8 mouse cellular contexts compared by ENCODE assay signal in the genomic region with DNA sequence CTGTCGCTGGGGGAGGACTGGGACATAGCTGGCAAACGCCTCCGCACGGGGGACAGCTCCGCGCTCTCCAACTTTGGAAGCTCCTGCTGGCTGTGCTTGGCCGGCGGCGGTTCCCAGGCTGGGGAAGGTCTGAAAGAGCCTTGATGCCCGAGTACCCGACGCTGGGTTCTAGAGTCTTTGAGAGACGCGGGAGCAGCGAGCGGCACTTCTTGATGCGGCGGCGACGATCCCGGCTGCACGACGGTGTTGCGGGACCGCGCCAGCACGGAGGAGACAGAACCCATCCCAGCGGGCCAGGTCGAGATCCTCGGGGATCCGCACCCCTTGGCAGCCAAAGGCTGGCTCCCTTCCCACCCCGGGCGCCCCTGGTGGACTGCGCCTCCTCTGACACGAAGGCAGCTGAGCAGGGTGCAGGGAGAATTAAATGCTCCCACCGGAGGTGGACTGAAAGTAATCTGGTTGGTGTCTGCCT. TPM values are rescaled to one million over a fixed set of nuclear protein-coding genes. Genes with fewer than 3 reads are reported as not detected.
DNase-seq lines count a peak whose midpoint lies in the region; ATAC-seq and TF ChIP-seq lines count a peak whose summit lies in the region.

No protein-coding gene starts in this region.

- H3K9ac ChIP-seq in forebrain, embryonic 16.5 days (replicated peaks; ENCODE audit: low read depth, low read length), result peak overlapping the region; percentile 42

- no peak for TF ChIP-seq POLR2A in myocyte (IDR thresholded peaks at IDR 0.05; ENCODE audit: insufficient read length, low read depth)

- H3K4me1 ChIP-seq in forebrain, embryonic 16.5 days (replicated peaks; ENCODE audit: control insufficient read depth, insufficient read depth, low read length), result peaks cover 3% of the 10 kb centered on the region; the same call in 1 of the 2 replicates

- no peaks in the 10 kb centered on the region for H3K36me3 ChIP-seq in forebrain, embryonic 16.5 days (ENCODE audit: control insufficient read depth, insufficient read depth)
- no peaks in the 10 kb centered on the region for H3K36me3 ChIP-seq in myocyte (ENCODE audit: control insufficient read depth, insufficient read depth)

- H3K27ac ChIP-seq in forebrain, embryonic 16.5 days (ENCODE audit: low read length), result no peak overlapping the region

- H3ac ChIP-seq in myocyte (ENCODE audit: control insufficient read depth, insufficient read length), result no peak overlapping the region

- H3K27me3 ChIP-seq in forebrain, embryonic 16.5 days (replicated peaks; ENCODE audit: control insufficient read depth, insufficient read depth, low read length), result peaks cover 8% of the 10 kb centered on the region
- no peaks in the 10 kb centered on the region for H3K27me3 ChIP-seq in myocyte (ENCODE audit: control insufficient read depth, insufficient read depth, insufficient read length)

- H3K4me2 ChIP-seq in forebrain, embryonic 16.5 days (ENCODE audit: low read length), result peak overlapping the region; percentile 77
- H3K4me2 ChIP-seq in myocyte (ENCODE audit: low read depth), result peak overlapping the region; percentile 56

- peak overlapping the region; percentile 42 for H3K4me3 ChIP-seq in forebrain, embryonic 16.5 days (replicated peaks; ENCODE audit: low read length)
- H3K4me3 ChIP-seq in myocyte, result peak overlapping the region; percentile 12

- peak; percentile 5 to 7 for DNase-seq in layer of hippocampus, postnatal 25 days (ENCODE audit: extremely low spot score in 1 of 2, low spot score in 1 of 2)
- DNase-seq in layer of hippocampus, adult 8-10 months (ENCODE audit: low spot score in 2 of 2), result no peak
- peak; percentile 13 to 30 for DNase-seq in cerebellum, postnatal 25 days
- peak; percentile 20 for DNase-seq in left cerebral cortex, postnatal 4 days
- no peak for DNase-seq in urinary bladder, postnatal 14 days (ENCODE audit: low spot score)
- DNase-seq in MN1 (ENCODE audit: low spot score), result no peak

- ATAC-seq in forebrain, embryonic 16.5 days, result peak; percentile 59

- H3K79me2 ChIP-seq in myocyte (ENCODE audit: control insufficient read depth, insufficient read depth), result no peaks in the 10 kb centered on the region

- H3K9me3 ChIP-seq in forebrain, embryonic 16.5 days (ENCODE audit: control insufficient read depth, low read length), result no peaks in the 10 kb centered on the region

- under 1% methylated on average over 36 of the region's 36 CpGs for WGBS in forebrain, embryonic 16.5 days

- intact Hi-C loops in left cerebral cortex, postnatal 4 days (cut with DNase I), result no loop called here

TF ChIP-seq in myocyte, 11 proteins besides CTCF, POLR2A, EP300 and RAD21:
- TF ChIP-seq SRF (IDR thresholded peaks at IDR 0.05; ENCODE audit: control insufficient read depth, insufficient read length, low read depth), result no peak
- TF ChIP-seq MAX (IDR thresholded peaks at IDR 0.05; ENCODE audit: low read depth), result no peak
- TF ChIP-seq MYOD1 (IDR thresholded peaks at IDR 0.05; ENCODE audit: control insufficient read depth in 1 of 3, insufficient read length in 2 of 3, low read depth in 2 of 3), result no peak
- no peak for TF ChIP-seq TCF12 (IDR thresholded peaks at IDR 0.05; ENCODE audit: insufficient read depth, poor library complexity, severe bottlenecking)
- TF ChIP-seq TCF3 (IDR thresholded peaks at IDR 0.05; ENCODE audit: insufficient read length, low read depth), result no peak
- no peak for TF ChIP-seq E2F4 (IDR thresholded peaks at IDR 0.05; ENCODE audit: insufficient read depth)
- TF ChIP-seq MYOG (IDR thresholded peaks at IDR 0.05; ENCODE audit: control insufficient read depth in 1 of 3, insufficient read depth in 1 of 3, insufficient read length in 2 of 3, low read depth in 2 of 3), result no peak
- TF ChIP-seq CEBPB (IDR thresholded peaks at IDR 0.05; ENCODE audit: insufficient read depth, poor library complexity, severe bottlenecking), result no peak
- TF ChIP-seq POLR2AphosphoS2 (IDR thresholded peaks at IDR 0.05; ENCODE audit: insufficient read length, low read depth), result no peak
- no peak for TF ChIP-seq REST (IDR thresholded peaks at IDR 0.05; ENCODE audit: insufficient read depth, insufficient read length)
- TF ChIP-seq USF1 (IDR thresholded peaks at IDR 0.05; ENCODE audit: low read depth), result no peak

RNA-seq across cellular contexts. Expression of a gene that starts 52.4 kb away (rescaled TPM):
- total RNA-seq in layer of hippocampus, postnatal 25 days (2021), result 10 to 100 TPM; 18.3 to 18.5 TPM
- total RNA-seq in layer of hippocampus, adult 8-10 months (2022), result 10 to 100 TPM in 3 of 4 experiments, 1 to 10 TPM in 1; 8.4 to 20.5 (median 15.1) TPM
- polyA plus RNA-seq in forebrain, embryonic 16.5 days (2015; fragmentation: Nextera tagmentation; extraction: Ambion mirVana), result 82.1 and 85.1 TPM in 2 replicates
- total RNA-seq in left cerebral cortex, postnatal 4 days (2021), result 10 to 100 TPM; 32.4 to 43.2 TPM
- polyA plus RNA-seq in myocyte (2012; fragmentation: generic; extraction: Trizol), result 38.8 TPM

Comparison
In these comparisons a context has a peak if more than half of its experiments do, and no peak if none do; other contexts are left out.
1. DNase-seq: peak in layer of hippocampus, postnatal 25 days (2 of 2), cerebellum, postnatal 25 days (2 of 2) and left cerebral cortex, postnatal 4 days (single experiment); none in layer of hippocampus, adult 8-10 months (0 of 2), urinary bladder, postnatal 14 days (single experiment) and MN1 (single experiment).